Mouse (Mus musculus) G1E (cell line): Measurements from ENCODE around the gene 1700018F24Rik.

ENCODE experiments used
- CTCF ChIP-seq: IDR thresholded peaks from 2 replicates; pipeline ENCODE4 v1.5.1; 2012; ENCODE audit warnings: low read depth, low read length, inconsistent platforms, mixed read lengths
- GATA1 ChIP-seq: IDR thresholded peaks from 2 replicates; pipeline ENCODE4 v1.6.1; 2012; ENCODE audit warnings: borderline replicate concordance, low read length, inconsistent platforms, mixed read lengths
- TAL1 ChIP-seq: conservative IDR thresholded peaks from 2 replicates; pipeline ENCODE4 v1.6.1; 2012; ENCODE audit warnings: low read depth, low read length, inconsistent platforms, mixed read lengths

DNA sequence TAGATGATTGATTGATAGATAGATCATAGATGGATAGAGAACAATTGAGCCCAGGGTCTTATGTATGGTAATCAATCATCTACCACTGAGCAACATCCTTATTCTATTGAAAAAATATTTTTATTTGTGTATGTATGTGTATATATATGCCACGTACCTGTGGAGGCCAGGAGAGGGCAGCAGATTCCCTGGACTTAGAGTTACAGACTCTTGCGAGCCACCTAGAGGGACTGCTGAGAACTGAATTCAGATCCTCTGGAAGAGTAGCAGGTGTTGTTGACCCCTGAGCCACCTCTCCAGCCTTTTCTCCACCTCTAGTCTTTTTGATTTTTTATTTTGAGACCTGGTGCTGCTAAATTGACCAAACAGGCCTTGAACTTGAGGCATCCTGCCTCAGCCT is 44.3 kb upstream of the 1700018F24Rik start:
- TF ChIP-seq CTCF (no peak), TAL1 (no peak), GATA1 (no peak)
